Mouse (Mus musculus): ENCODE measurements around the gene Nek10. TPM values are rescaled to one million over a fixed set of nuclear protein-coding genes. Genes with fewer than 3 reads are reported as not detected.
"Not testable (repeated sequence)": the region's sequence is repeated elsewhere in the genome, so short reads cannot be mapped to it uniquely, and the experiment has no call there.

Gene Nek10
- total RNA-seq, 2 experiments from 2014 or later: 0.13 to 0.33 TPM

- intact Hi-C loops (cut with DNase I): no loop called here
- no peak for DNase-seq
- no peak for TF ChIP-seq CTCF (IDR thresholded peaks at IDR 0.05)
- Histone ChIP-seq H3K27ac (no peak overlapping the region), H3K4me3 (no peak overlapping the region)
Observed at GRCm38 (mm10) chr14:14971056-14971455, 167.8 kb downstream of the Nek10 start.

- DNase-seq: no peak
- intact Hi-C loops (cut with DNase I): no loop called here
- H3K4me3 ChIP-seq: no peak overlapping the region
- H3K27ac ChIP-seq: no peak overlapping the region
- no peak for TF ChIP-seq CTCF (IDR thresholded peaks at IDR 0.05)
Observed at GRCm38 (mm10) chr14:14974156-14974555, 170.9 kb downstream of the Nek10 start.

- H3K4me3 ChIP-seq; H3K27ac ChIP-seq; intact Hi-C loops (cut with DNase I); DNase-seq: not testable (repeated sequence)
Observed at GRCm38 (mm10) chr14:14984106-14984505, 180.9 kb downstream of the Nek10 start.

GRCm38 (mm10) chr14:14984710-14985647 lies 181.8 kb downstream of the Nek10 start:
- intact Hi-C loops (cut with DNase I): loop anchor here (1.0 kb wide), 1 partner anchor 122 kb away; no protein-coding TSS in a partner anchor
- no peak overlapping the region for H3K27ac ChIP-seq
- no peak overlapping the region for H3K4me3 ChIP-seq
- peak; percentile 54 for DNase-seq
- TF ChIP-seq CTCF (IDR thresholded peaks at IDR 0.05): peak; percentile 82

GRCm38 (mm10) chr14:14987403-14987802 lies 184.2 kb downstream of the Nek10 start:
- no peak for DNase-seq
- intact Hi-C loops (cut with DNase I): no loop called here
- no peak for TF ChIP-seq CTCF (IDR thresholded peaks at IDR 0.05)
- Histone ChIP-seq H3K4me3 (no peak overlapping the region), H3K27ac (no peak overlapping the region)

GRCm38 (mm10) chr14:14991642-14992041 lies 188.4 kb downstream of the Nek10 start:
- H3K27ac ChIP-seq: no peak overlapping the region

GRCm38 (mm10) chr14:15011408-15011807 lies 208.2 kb downstream of the Nek10 start:
- TF ChIP-seq CTCF (IDR thresholded peaks at IDR 0.05): no peak
- H3K27ac ChIP-seq: no peak overlapping the region
- intact Hi-C loops (cut with DNase I): no loop called here
- DNase-seq: no peak
- H3K4me3 ChIP-seq: no peak overlapping the region

More at GRCm38 (mm10) chr14:14991642-14992041, 188.4 kb downstream of the Nek10 start:
- intact Hi-C loops (cut with DNase I): no loop called here
- no peak for TF ChIP-seq CTCF (IDR thresholded peaks at IDR 0.05)
- no peak overlapping the region for H3K4me3 ChIP-seq
- DNase-seq: no peak

GRCm38 (mm10) chr14:15014799-15015198 lies 211.6 kb downstream of the Nek10 start:
- intact Hi-C loops (cut with DNase I): no loop called here
- no peak for DNase-seq
- Histone ChIP-seq H3K4me3 (no peak overlapping the region), H3K27ac (no peak overlapping the region)
- no peak for TF ChIP-seq CTCF (IDR thresholded peaks at IDR 0.05)

- H3K4me3 ChIP-seq; intact Hi-C loops (cut with DNase I): not testable (repeated sequence)
Observed at GRCm38 (mm10) chr14:15030626-15031025, 227.4 kb downstream of the Nek10 start.

GRCm38 (mm10) chr14:15034638-15035037 lies 231.4 kb downstream of the Nek10 start:
- H3K27ac ChIP-seq; intact Hi-C loops (cut with DNase I); DNase-seq; H3K4me3 ChIP-seq: not testable (repeated sequence)

More at GRCm38 (mm10) chr14:15030626-15031025, 227.4 kb downstream of the Nek10 start:
- not testable (repeated sequence) for DNase-seq, H3K27ac ChIP-seq

- no peak for DNase-seq
- no peak for TF ChIP-seq CTCF (IDR thresholded peaks at IDR 0.05)
- no peak overlapping the region for H3K4me3 ChIP-seq
- intact Hi-C loops (cut with DNase I): no loop called here
- no peak overlapping the region for H3K27ac ChIP-seq
Observed at GRCm38 (mm10) chr14:15048186-15048585, 245.0 kb downstream of the Nek10 start.

GRCm38 (mm10) chr14:15061496-15061895 lies 258.3 kb downstream of the Nek10 start:
- no peak for DNase-seq
- Histone ChIP-seq H3K27ac (no peak overlapping the region), H3K4me3 (no peak overlapping the region)
- intact Hi-C loops (cut with DNase I): no loop called here
- TF ChIP-seq CTCF (IDR thresholded peaks at IDR 0.05): no peak

Other genes with a start within 250 kb of the Nek10 start
- 10 to 100 TPM in 1 of 2 experiments, 1 to 10 TPM in 1; 8.0 to 14.0 TPM for gene Slc4a7, start 101.1 kb upstream of the Nek10 start, total RNA-seq (2021)